Mouse (Mus musculus): ENCODE data around the gene Rnf128. TPM values are rescaled to one million over a fixed set of nuclear protein-coding genes. Genes with fewer than 3 reads are reported as not detected.
"Not testable (repeated sequence)": the region's sequence is repeated elsewhere in the genome, so short reads cannot be mapped to it uniquely, and the experiment has no call there.

Gene Rnf128
- 10 to 100 TPM; 30.6 to 37.8 TPM for total RNA-seq (2021)
- long read RNA-seq, experiment 1, transcript Rnf128-201 (7 exons, 2,750 nt): major isoform, 53 of 55 reads
- long read RNA-seq, experiment 1, partial matches to known transcripts: 1 of 55 reads
- long read RNA-seq, experiment 1, other reads (novel, unspliced or antisense): 1 of 55 reads
- long read RNA-seq, experiment 2, transcript Rnf128-201 (7 exons, 2,750 nt): major isoform, 106 of 113 reads
- long read RNA-seq, experiment 2, partial matches to known transcripts: 3 of 113 reads
- long read RNA-seq, experiment 2, other reads (novel, unspliced or antisense): 4 of 113 reads

DNA sequence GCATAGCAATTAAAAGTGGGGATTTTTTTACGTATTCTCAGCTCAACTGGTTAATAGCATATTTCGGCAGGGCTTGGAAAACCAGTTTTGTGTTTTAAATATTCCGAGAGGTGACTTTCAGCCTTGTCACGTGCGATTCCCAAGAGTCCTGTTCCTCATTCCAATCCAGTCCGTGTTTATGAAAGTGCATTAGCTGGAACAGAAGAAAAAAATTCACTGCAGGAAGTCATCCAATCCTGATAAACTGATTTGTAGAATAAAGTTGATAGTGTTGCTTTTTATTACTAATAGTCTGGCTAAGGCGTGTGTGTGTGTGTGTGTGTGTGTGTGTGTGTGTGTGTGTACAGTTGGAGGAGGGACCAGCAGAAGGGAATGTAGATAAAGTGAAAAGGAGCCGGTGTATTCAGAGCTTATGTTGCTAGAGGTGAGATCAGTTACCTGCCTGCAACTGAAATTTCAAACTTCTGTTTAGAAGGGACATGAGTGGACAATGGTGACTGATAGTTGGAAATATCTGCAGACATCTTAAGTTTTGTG, at the start of gene Rnf128:
Gene Rnf128 (plus strand): TSS at position 392 of the 537 bp plus-strand sequence.
- DNase-seq (ENCODE audit: low spot score in 2 of 2): no peak

DNA sequence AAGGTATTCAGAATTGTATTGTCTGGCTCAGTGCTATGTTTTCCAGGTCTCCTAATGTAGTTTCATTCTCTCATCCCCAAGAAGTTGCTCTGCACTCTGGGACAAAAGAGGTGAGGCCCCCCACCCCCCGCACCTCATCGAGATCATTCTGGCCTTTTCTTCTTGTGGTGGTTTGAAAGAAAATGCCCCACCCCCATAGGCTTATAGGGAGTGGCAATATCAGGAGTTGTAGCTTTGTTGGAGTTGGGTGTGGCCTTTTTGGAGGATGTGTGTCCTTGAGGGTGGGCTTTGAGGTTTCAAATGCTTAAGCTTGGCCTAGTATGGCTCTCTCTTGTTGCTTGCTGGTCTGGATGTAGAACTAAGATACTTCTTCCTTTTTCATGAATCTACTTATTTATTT, 47.0 kb upstream of the Rnf128 start:
- DNase-seq (ENCODE audit: low spot score in 2 of 2): no peak

- DNase-seq (ENCODE audit: low spot score in 2 of 2): no peak
Observed at GRCm38 (mm10) chrX:139519251-139519650, 43.9 kb upstream of the Rnf128 start.

GRCm38 (mm10) chrX:139524303-139525091, 38.6 kb upstream of the Rnf128 start:
- DNase-seq (ENCODE audit: low spot score in 2 of 2): no peak

GRCm38 (mm10) chrX:139525724-139526123, 37.4 kb upstream of the Rnf128 start:
- DNase-seq (ENCODE audit: low spot score in 2 of 2): no peak

DNA sequence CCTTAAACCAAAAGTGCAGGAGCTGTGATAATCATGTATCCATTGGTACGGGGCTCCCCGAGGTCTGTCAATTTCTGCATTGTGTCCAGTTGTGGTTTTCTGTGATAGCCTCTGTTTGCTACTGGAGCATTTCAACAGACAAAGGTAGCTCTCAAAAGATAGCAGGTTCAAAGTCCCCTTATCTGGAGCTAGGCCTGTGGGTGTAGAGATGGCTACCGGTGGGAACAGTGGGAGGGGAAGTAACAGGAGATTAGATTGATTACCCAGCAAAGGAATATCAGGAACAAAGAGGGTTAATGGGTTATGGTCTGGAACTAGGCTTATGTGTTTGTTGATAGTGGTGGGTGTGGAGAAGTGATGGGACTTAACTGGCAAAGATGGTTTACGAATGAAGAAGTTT, 36.1 kb upstream of the Rnf128 start:
- DNase-seq (ENCODE audit: low spot score in 2 of 2): no peak

DNA sequence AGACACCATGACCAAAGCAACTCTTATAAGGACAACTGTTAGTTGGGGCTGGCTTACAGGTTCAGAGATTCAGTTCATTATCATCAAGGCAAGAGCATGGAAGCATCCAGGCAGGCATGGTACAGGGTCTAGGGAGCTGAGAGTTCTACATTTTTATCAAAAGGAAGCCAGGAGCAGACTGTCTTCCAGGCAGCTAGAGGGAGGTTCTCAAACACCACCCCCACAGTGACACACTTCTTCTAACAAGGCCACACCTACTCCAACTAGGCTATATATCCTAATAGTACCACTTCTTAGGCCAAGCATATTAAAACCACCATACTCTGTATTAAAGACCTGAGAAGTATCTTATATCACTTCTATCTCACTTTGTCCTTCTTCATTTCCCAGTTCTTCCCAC, 33.4 kb upstream of the Rnf128 start:
- no peak for DNase-seq (ENCODE audit: low spot score in 2 of 2)

- no peak for DNase-seq (ENCODE audit: low spot score in 2 of 2)
Observed at GRCm38 (mm10) chrX:139532293-139532692, 30.8 kb upstream of the Rnf128 start.

GRCm38 (mm10) chrX:139537641-139538397, 25.3 kb upstream of the Rnf128 start:
- no peak for DNase-seq (ENCODE audit: low spot score in 2 of 2)

- no peak for DNase-seq (ENCODE audit: low spot score in 2 of 2)
Observed at GRCm38 (mm10) chrX:139543726-139544125, 19.4 kb upstream of the Rnf128 start.

DNA sequence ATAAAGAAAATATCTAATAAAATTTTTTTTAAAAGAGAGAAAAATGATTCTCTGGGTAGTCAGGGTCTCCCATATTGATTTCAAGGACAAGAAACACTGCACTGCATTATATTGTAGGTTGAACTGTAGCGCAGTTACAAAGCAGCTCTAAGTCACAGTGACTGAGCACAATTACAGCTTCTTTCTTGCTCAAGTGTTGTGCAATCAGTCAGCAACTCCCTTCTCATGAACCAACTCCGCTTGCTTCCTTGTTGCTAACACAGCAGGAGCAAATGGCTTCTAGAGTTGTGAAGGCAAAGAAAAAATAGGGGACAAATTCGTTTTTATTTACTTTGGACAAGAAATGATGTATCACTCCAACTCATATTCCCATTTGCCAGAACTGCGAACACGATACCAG, 12.7 kb upstream of the Rnf128 start:
- no peak for DNase-seq (ENCODE audit: low spot score in 2 of 2)

DNA sequence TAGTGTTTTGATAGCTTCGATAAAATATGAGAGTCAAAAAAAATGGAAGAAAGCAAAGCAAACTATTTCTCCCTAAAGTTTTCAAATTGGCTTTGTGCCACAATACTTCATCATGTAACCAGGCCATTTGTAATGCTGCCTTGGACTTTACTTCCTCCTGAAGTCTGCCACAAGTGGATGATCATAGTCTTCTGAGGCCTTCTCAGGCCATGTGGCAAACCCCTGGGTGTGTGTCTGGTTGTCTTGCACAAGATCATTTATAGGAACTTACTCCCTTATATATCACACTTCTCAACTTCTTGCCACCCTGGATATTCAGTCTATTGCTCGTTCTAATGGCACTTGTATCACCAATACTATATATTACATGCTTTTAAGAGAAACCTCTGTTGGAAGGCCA, 11.0 kb upstream of the Rnf128 start:
- DNase-seq (ENCODE audit: low spot score in 2 of 2): no peak

GRCm38 (mm10) chrX:139562255-139562924, 726 bp upstream of the Rnf128 start:
- DNase-seq (ENCODE audit: low spot score in 2 of 2): no peak

- DNase-seq (ENCODE audit: low spot score in 2 of 2): no peak
Observed at GRCm38 (mm10) chrX:139570054-139570453, 6.9 kb downstream of the Rnf128 start.

DNA sequence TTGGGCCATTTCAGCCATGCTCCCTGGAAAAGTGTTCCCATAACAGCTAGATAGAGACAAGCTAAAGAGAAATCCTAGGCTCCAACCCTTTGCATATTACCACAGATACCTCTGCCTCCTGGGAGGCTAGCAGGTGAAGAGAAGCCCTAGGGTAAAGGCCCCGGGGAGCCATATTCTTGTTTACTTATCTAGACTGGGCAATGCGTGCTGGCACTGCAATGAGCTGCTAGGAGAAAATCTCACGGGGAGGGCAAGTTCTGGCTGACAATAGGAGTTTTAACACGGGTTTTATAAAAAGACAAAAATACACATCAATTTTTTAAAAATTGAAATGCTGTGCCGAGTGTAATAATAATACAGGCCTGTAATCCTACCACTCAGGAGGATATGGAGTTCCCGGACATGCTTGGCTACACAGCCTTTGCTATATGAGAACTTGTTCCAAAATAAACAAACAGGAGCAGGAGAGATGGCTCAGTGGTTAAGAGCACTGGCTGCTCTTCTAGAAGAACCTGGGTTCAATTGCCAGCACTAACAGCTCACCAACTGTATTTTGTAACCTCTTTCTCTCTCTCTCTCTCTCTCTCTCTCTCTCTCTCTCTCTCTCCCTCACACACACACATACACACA, 15.6 kb downstream of the Rnf128 start:
- DNase-seq (ENCODE audit: low spot score in 2 of 2): no peak

DNA sequence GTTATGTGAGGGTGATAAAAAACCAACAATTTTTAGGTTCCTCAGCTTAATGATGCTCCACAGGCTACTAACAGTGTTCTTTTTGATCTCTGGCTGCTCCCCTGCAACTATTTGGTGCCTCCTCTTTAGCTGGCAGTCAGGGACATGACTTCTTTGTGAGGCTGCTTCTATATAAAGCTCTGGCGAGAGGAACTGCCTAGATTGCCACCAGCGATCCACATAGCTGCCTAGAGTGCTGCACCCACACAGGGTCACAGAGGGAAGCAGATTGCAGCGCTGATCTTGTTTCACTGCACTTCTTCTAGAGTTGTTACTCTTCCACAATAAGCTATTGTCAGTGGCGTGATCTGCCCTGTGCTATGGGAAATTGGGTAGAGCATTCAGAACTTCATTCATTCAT, 20.5 kb downstream of the Rnf128 start:
- DNase-seq (ENCODE audit: low spot score in 2 of 2): no peak

DNA sequence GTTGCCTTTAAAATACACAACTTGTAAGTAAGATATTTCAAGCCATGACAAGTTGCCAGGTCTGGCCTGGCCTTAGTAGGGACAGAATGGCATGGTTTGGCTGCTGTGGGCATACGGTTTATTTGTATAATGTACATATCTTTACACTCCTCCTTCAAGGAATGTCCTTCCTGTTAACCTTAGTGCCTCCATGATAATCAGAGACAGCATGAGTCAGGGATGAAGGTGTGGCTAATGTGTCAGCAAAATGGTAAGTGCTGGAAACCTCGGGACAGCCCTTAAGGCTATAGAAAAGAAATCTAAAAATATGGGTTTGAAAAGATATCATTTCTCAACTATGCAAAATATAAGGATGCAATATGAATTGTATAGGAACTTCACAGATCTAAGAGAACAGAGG, 23.6 kb downstream of the Rnf128 start:
- DNase-seq (ENCODE audit: low spot score in 2 of 2): not testable (repeated sequence)

GRCm38 (mm10) chrX:139596404-139596803, 33.3 kb downstream of the Rnf128 start:
- DNase-seq (ENCODE audit: low spot score in 2 of 2): no peak

DNA sequence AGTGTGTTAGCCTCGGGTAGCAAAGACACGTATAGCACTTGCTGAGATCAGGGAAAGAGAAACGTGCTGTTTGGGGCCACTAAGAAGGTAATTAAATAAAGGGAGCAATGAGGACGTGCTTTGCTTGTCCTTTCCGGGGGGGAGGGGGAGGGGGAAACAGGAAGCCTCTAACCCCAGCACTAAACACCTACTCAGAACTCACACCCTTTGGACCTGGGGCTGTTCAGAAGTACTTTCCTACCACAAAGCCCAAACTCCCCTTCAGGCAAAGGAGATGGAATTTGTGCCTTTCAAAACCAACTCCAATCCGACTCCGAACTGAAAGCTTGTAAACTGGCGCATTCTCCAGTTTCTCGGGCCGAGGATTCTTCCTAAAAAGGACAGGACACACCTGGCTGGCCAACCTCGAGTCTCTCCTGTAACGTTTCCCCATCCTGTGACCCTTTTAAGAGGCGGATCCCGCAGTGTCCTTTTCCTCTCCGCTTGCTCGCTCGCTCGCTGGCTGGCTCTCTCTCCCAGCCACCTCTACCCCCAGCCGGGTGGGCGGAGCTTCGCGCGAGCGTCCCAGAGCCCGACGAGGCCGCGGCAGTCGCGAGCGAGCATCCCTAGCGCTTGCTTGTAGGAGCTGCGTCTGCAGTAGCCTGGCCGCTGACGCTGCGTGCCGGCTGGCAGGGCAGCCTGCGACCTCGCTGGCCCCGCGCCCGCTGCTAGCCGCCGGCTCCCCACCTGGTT, 47.1 kb downstream of the Rnf128 start:
- peak; percentile 80 to 88 for DNase-seq (ENCODE audit: low spot score in 2 of 2)

- DNase-seq (ENCODE audit: low spot score in 2 of 2): no peak
Observed at GRCm38 (mm10) chrX:139610765-139611300, 47.7 kb downstream of the Rnf128 start.
